Mouse (Mus musculus): Measurements from ENCODE around the gene Myom1.

Myom1 gene

GRCm38 (mm10) chr17:71098606-71099005 lies 96.2 kb downstream of the Myom1 start:
- in situ Hi-C loops (cut with MseI, MboI) = no loop called here

- in situ Hi-C loops (cut with MseI, MboI) = no loop called here
Measured at GRCm38 (mm10) chr17:71102571-71103551, 100.4 kb downstream of the Myom1 start.

DNA sequence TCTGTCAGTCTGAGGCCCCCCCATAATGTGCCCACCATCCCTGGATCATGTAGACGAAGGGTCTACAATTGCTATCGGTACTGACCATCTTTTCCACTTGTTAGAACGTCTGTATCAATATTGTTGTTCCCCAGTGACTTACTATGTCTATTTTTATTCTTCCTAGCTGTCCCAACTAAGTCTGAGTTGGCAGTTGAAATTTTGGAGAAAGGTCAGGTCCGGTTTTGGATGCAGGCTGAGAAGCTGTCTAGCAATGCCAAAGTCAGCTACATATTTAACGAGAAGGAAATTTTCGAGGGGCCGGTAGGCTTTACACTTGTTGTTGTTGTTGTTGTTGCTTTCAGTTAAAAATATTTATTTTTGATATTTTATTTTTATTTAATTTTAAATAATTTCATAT lies 102.9 kb downstream of the Myom1 start:
- in situ Hi-C loops (cut with MseI, MboI) = no loop called here

DNA sequence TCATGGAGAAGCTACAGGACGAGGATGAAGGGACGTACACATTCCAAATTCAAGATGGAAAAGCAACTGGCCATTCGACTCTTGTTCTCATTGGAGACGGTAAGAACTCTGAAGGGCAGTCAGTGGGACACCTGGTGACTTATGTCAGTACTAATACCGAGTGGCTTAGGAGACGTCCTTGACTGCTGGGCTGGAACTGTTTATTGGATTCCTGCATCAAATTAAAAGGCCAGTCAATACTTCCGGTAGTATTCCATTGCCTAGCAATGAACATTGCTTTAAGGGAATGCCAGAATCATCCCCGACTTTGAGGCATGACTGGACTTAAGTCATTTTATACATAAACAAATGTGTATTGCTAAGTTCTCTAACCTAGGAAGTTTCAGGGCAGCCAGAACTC lies 103.8 kb downstream of the Myom1 start:
- in situ Hi-C loops (cut with MseI, MboI) = no loop called here

DNA sequence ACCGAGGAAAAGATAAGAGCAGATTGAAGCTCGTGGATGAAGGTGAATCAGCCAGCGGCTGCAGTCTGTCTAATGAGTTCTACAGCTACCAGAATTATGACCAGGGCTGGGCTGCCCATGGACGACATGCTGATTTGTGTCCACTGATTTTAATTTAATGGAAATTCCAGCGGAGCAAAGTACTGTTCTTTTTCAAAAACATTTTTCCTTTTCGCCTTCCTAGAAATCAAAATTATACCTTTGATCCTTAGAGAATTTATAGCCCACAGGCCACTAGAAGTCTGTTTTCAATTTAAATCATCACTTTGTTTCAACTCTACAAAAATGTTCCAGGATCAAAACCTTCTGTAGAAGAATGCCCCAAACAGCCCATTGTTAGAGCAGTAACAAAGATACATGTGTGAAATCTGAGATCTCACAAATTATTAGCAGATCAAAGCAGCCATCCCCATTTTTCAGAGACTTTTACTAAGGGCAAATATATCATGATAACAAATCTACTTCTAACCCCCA lies 108.4 kb downstream of the Myom1 start:
- in situ Hi-C loops (cut with MseI, MboI) = no loop called here

DNA sequence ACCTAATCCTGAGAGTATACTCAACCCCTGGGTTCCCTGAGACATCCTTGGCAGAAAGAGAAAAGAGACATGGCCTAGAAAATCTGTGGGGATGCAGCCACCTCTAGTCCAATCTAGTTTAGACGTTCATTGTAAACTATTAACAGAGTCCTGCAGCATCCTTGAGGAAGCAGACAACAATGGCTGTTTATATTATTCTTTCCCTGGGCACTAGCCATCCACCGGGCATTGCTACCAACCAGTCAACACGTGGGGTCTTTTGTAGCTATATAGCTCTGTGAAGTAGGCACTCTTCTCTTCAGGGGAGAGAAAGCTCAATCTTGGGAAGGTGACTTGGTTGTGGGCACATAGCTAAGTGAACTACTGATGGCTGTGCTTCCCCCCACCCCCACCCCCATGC lies 110.3 kb downstream of the Myom1 start:
- in situ Hi-C loops (cut with MseI, MboI) = no loop called here

DNA sequence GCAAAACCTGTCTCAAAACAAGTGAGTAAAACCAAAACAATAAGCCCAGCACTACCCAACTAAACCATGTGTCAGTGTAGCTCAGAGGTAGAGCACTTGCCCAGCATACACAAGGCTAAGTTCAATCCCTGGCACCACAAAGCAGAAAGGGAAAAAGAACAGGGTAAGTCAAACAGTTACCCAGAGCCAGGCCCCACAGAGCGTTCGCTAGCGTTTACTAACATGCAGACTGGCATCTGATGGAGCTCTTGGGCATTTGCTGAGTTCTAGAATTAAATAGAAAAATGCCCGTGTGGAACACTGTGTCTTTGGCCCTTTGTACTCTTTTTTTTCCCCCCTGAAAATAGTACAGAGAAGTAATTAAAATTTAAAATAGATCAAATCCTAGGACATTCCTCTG lies 111.8 kb downstream of the Myom1 start:
- in situ Hi-C loops (cut with MseI, MboI) = no loop called here

DNA sequence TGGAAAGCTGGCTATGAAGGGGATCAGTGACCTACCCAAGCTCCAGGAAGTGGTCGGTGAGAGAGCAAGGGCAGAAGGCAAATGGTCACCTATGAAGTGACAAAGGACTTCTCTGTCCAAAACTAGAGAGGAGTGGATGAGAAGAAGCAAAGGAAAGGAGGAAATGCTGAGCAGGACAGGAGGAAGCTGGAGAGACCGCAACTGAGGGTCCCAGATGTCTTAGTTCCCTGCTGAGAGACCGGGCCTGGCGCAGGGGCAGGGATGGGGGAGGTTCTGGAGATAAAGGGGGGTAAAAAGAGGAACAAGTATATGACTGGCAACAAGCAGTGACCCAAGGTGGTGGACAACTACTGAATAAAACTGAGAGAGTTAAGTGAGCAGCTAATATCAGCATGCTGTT lies 115.5 kb downstream of the Myom1 start:
- in situ Hi-C loops (cut with MseI, MboI) = no loop called here

- in situ Hi-C loops (cut with MseI, MboI) = no loop called here
Measured at GRCm38 (mm10) chr17:71118607-71119006, 116.2 kb downstream of the Myom1 start.

- in situ Hi-C loops (cut with MseI, MboI) = no loop called here
Measured at GRCm38 (mm10) chr17:71120626-71121025, 118.2 kb downstream of the Myom1 start.

- in situ Hi-C loops (cut with MseI, MboI) = no loop called here
Measured at GRCm38 (mm10) chr17:71124061-71124670, 121.7 kb downstream of the Myom1 start.

DNA sequence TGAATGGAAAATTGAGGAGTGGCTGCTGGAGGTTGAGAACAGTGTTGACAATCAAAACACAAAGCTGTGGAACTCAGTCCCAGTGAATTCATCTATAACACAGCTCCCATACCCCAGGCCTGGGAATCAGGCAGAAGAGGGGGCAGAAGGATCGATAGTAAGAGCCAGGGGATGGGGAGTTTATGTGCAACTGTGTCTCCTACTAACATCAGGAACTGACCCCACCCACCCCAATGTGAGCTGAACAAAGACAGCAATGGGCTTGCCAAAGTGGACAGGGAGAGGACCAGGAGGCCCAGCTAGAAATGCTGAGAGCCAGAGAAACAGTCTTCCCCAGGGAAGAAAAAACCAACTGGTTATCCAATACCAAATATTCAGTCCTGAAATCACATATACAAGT lies 122.2 kb downstream of the Myom1 start:
- in situ Hi-C loops (cut with MseI, MboI) = no loop called here

DNA sequence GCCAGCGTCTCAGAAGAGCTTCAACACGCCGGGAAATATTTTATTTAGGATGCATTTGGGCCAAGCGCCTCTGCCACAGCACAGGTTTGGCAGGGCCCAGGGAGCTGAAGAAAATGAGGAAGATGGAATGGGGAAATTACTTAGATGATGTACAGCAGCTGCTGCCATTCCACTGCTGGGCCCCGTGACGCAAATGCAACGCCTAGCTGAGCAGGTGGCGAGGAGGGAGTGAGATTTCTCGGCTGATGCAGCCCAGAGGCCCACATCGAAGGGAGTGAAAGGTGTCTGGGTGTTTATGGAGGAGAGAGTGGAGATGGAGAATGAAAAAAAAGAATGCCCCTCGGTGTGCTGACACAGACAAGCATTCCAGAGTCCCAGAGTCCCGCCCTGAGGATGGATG lies 123.1 kb downstream of the Myom1 start:
- in situ Hi-C loops (cut with MseI, MboI) = no loop called here

- in situ Hi-C loops (cut with MseI, MboI) = no loop called here
Measured at GRCm38 (mm10) chr17:71126001-71126400, 123.6 kb downstream of the Myom1 start.

- in situ Hi-C loops (cut with MseI, MboI) = no loop called here
Measured at GRCm38 (mm10) chr17:71127464-71128110, 125.2 kb downstream of the Myom1 start.

DNA sequence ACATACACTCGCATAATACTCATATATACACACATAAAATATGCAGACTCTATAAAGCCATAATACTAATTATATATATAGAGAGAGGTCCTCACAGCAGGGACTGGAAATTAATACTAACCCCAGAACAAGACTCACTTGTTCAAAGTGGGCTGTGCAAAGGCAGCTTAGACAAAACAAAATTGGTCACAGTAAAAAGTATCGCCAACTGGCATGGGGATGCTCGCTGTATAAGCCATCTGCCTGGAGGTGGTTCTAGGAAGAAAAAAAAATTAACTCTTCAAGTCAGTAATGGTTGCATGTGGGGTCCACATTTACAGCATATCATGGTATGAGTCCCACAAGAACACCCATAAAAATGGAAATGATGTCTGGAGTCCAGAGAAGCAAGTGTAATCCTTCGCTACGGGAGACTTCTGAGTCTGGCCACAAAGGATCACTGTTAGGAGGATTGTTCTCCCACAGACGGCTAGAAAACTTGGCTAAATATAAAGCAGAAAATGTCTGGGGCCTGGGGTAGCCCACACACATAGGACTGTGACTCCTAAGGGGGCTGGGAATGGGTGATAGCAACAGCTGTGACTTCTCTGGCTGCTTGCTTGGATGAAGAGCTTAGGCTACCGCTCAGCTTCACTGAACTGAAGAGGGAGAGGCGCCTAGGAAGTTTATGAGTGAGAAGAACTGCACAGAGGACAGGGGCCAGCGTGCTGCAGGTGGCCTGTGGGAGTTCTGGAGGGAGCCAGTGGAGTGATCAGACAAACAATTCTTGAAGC lies 127.2 kb downstream of the Myom1 start:
- in situ Hi-C loops (cut with MseI, MboI) = no loop called here

DNA sequence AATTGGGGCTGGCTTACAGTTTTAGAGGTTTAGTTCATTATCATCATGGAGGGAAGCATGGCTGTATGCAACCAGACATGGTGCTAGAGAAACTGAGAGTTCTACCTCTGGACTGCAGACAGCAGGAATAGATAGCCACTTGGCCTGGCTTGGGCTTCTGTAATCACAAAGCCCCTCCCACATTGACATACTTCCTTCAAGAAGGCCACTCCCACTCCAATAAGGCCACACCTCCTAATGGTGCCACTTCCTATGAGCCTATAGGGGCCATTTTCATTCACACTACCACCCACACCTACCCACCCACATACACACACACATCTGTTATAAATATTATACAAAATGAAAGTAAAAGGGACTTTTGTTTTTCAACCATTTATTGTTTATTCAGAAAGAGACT lies 129.8 kb downstream of the Myom1 start:
- in situ Hi-C loops (cut with MseI, MboI) = no loop called here

DNA sequence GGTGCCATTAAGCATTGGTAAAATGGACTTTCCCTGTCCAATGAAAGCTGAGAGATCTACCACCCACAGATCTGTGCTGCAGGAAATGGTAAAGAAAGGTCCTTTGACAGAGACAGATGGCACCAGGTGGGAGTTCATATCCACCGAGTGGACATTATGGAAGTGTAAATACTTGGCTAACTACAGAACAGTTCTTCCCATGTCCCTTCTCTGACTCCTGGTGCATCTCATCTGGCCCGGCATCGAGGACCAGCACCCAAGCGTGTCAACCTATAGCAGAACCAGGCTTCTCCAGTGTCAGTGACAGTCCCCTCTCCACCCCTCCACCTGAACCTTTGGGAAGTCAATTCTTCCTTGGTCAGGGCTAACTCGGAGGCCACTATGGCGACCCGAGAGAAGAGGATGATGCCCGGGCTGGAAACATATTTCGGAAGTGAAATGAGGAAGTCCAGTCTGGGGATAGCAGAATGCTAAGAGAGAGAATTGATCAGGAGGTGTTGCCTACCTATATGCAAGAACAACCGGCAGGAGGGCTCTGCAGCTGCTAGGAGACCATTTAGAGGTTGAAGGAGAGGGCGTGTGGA lies 130.5 kb downstream of the Myom1 start:
- in situ Hi-C loops (cut with MseI, MboI) = no loop called here

GRCm38 (mm10) chr17:71134441-71134955 lies 132.1 kb downstream of the Myom1 start:
- in situ Hi-C loops (cut with MseI, MboI) = no loop called here

DNA sequence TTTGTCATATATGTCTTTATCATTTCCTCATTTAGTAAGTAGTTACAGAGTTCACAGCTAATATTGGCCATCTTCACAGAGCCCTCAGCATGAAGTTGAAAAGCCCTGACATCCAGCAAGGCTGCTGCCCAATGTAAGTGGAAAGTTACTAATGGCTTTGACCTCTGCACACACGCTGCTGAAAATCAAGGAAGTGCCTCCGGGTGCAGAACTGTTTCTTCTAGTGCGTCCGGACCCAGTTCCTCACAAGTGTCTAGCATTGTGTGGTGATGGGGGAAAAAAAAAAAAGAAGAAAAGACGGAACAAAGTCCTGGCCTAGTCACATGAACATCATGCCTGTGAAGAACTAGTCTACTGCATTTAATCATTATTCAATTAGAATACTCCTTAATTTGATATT lies 132.7 kb downstream of the Myom1 start:
- in situ Hi-C loops (cut with MseI, MboI) = no loop called here

GRCm38 (mm10) chr17:71135866-71136265 lies 133.4 kb downstream of the Myom1 start:
- in situ Hi-C loops (cut with MseI, MboI) = no loop called here

Measured in mouse trophoblast stem cell (cell line).